Mouse (Mus musculus) embryonic facial prominence, embryonic 15.5 days (tissue): Measurements from ENCODE around the gene Epb41l1. TPM values are rescaled to one million over a fixed set of nuclear protein-coding genes. Genes with fewer than 3 reads are reported as not detected.
"Not testable (repeated sequence)": the region's sequence is repeated elsewhere in the genome, so short reads cannot be mapped to it uniquely, and the experiment has no call there.

Source experiments
- ATAC-seq: fragments of 200-750 bp; cut with Nextera tagmentation; 2 replicates; pipeline ENCODE4 v1.8.0; 2017; ENCODE audit warnings: low read depth, moderate TSS enrichment; ENCODE audit not compliant: insufficient number of reproducible peaks, low FRiP score, low TSS enrichment
- H3K27ac ChIP-seq: fragments of 300-500 bp; sonication (generic); replicated peaks from 2 replicates; pipeline ENCODE4 v1.5.1; 2015; ENCODE audit warnings: mild to moderate bottlenecking, inconsistent platforms
- H3K27me3 ChIP-seq: fragments of 300-500 bp; sonication (generic); 2 replicates; pipeline ENCODE4 v1.6.1; 2015; ENCODE audit warnings: inconsistent platforms
- H3K36me3 ChIP-seq: fragments of 300-500 bp; sonication (generic); 2 replicates; pipeline ENCODE4 v1.6.1; 2015; ENCODE audit warnings: mild to moderate bottlenecking, inconsistent platforms
- H3K4me1 ChIP-seq: fragments of 300-500 bp; sonication (generic); 2 replicates; pipeline ENCODE4 v1.6.1; 2015; ENCODE audit warnings: inconsistent platforms
- H3K4me2 ChIP-seq: fragments of 300-500 bp; sonication (generic); replicated peaks from 2 replicates; pipeline ENCODE4 v1.6.1; 2015; ENCODE audit warnings: mild to moderate bottlenecking, inconsistent platforms
- H3K4me3 ChIP-seq: fragments of 300-500 bp; sonication (generic); replicated peaks from 2 replicates; pipeline ENCODE4 v1.5.1; 2015; ENCODE audit warnings: mild to moderate bottlenecking, inconsistent platforms
- H3K9ac ChIP-seq: fragments of 300-500 bp; sonication (generic); 2 replicates; pipeline ENCODE4 v1.6.1; 2015; ENCODE audit warnings: inconsistent platforms
- H3K9me3 ChIP-seq: fragments of 300-500 bp; sonication (generic); replicated peaks from 2 replicates; pipeline ENCODE4 v1.6.1; 2016; ENCODE audit warnings: inconsistent platforms
- WGBS: fragments of 180-500 bp; shearing (Covaris S2); methylation state at CpG from one replicate; pipeline ENCODE4 v1.1.7; 2015; 5-methylcytosine and 5-hydroxymethylcytosine counted together
- polyA plus RNA-seq: library from polyadenylated mRNA; unstranded; fragments of >200 nt; fragmentation: Nextera tagmentation; extraction: Ambion mirVana; gene quantifications from 2 replicates; pipeline ENCODE4 v1.2.1, GENCODE M21; 2015

Epb41l1 gene
- polyA plus RNA-seq, 1 experiment from 2014 or later = 3.4 TPM

DNA sequence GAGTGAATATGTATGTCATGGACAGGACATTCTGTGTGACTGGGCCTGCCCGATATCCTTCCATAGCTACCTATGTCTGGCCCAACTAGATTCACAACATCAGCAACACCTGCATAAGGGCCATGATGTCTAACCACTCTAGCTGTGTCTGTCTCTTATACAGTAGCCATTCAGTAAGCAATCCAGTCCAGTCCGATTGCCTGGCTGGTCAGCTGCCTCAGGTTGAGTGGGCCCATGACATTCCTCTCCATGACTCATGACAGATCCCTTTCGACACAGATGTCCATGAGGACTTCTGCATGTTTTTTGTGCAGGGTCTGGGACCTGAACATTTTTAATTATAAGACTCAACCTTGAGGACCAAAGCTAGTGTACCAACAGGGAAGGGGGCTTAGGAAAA is 18.7 kb upstream of the Epb41l1 start:
- WGBS = 95% methylated on average over 3 of the region's 3 CpGs
- Histone ChIP-seq H3K9ac (no peak overlapping the region), H3K27me3 (no peaks in the 10 kb centered on the region), H3K4me2 (no peak overlapping the region), H3K4me1 (peaks cover 12% of the 10 kb centered on the region), H3K9me3 (no peaks in the 10 kb centered on the region), H3K27ac (no peak overlapping the region), H3K4me3 (no peak overlapping the region), H3K36me3 (no peaks in the 10 kb centered on the region)
- ATAC-seq = peak; percentile 12; the same call in 1 of the 2 replicates

DNA sequence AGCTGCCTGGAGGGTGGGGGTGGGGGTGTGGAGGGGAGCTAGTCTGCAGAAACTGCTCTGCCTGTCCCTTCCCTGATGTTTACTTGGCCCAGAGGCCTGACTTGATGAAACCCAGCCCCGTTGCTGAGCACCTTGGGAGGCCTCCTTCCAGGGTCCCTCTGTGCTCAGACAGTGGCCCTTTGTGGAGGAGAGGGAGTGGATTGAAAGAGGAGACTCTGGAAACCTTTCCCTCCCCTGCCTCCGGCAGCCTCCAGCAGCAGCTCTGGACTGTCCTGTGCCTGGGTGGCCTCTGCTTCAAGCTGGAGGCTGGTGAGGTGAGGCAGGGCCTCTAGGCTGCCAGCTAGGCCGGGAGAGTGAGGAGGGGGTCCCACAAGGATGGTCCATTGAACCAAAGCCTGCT is 13.7 kb upstream of the Epb41l1 start:
- H3K9ac ChIP-seq = no peak overlapping the region
- H3K27ac ChIP-seq = peak overlapping the region; percentile 9
- peak; percentile 75; the same call in 1 of the 2 replicates for ATAC-seq
- H3K9me3 ChIP-seq = no peaks in the 10 kb centered on the region
- H3K4me1 ChIP-seq = peaks cover 11% of the 10 kb centered on the region
- no peaks in the 10 kb centered on the region for H3K27me3 ChIP-seq
- no peak overlapping the region for H3K4me2 ChIP-seq
- H3K36me3 ChIP-seq = no peaks in the 10 kb centered on the region
- 8% methylated on average over 3 of the region's 3 CpGs for WGBS
- no peak overlapping the region for H3K4me3 ChIP-seq

DNA sequence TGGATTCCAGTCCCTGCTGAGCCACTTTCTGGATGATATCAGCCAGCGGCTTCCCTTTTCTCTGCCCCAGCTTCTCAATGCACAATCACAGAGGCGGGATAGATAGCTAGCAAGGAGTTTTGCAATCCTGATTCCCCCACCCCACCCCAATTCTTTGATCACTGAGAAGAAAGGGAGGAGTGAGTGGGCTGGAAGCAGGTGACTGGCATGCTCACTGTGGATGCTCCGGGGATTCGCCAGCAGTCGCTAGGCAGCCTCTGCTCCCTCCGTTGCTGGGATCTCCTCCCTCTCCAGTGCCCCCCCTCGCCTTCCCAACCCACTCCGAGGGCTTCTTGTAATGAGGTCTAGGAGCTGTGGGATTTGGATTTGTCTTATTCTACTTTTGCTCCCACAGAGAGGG is 12.5 kb upstream of the Epb41l1 start:
- no peak for ATAC-seq
- H3K27ac ChIP-seq = no peak overlapping the region
- no peak overlapping the region for H3K9ac ChIP-seq
- WGBS = 28% methylated on average over 8 of the region's 8 CpGs
- H3K4me1 ChIP-seq = peaks cover 11% of the 10 kb centered on the region
- no peaks in the 10 kb centered on the region for H3K9me3 ChIP-seq
- no peaks in the 10 kb centered on the region for H3K36me3 ChIP-seq
- H3K4me3 ChIP-seq = no peak overlapping the region
- H3K4me2 ChIP-seq = no peak overlapping the region
- no peaks in the 10 kb centered on the region for H3K27me3 ChIP-seq

DNA sequence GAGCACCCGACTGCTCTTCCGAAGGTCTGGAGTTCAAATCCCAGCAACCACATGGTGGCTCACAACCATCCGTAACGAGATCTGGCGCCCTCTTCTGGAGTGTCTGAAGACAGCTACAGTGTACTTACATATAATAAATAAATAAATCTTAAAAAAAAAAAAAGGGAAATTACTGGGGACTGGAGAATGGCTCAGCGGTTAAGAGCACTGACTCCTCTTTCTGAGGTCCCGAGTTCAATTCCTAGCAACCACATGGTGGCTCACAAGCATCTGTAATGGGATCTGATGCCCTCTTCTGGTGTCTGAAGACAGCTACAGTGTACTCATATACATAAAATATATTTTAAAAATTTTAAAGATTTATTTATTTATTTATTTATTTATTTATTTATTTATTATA is 9.4 kb upstream of the Epb41l1 start:
- ATAC-seq, H3K9me3 ChIP-seq, H3K4me2 ChIP-seq, H3K36me3 ChIP-seq, H3K9ac ChIP-seq, H3K27ac ChIP-seq, H3K4me3 ChIP-seq, H3K27me3 ChIP-seq: not testable (repeated sequence)
- H3K4me1 ChIP-seq = peaks cover 11% of the 10 kb centered on the region
- 76% methylated on average over 7 of the region's 7 CpGs for WGBS

DNA sequence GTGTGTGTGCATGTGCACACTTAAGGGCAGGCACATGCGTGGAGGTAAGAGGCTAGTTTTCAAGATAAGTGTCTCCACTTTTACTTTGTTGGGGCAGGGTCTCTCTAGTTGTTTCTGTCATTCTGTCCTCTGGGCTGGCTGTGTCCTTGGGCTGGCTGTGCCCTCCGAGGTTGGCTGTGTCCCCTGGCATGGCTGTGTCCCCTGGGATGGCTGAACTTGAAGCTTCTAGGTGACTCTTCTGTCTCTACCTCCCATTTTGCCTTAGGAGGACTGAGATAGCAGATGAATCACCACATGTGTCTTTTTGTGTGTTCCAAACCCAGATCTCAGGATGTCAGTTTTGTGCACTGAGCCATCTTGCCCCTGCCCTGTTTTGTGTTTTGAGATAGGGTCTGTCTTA is 5.7 kb upstream of the Epb41l1 start:
- H3K4me3 ChIP-seq = no peak overlapping the region
- H3K27ac ChIP-seq = no peak overlapping the region
- H3K4me1 ChIP-seq = 0 out of 2 replicates have a peak, but pooled peaks cover 5% of the 10 kb centered on the region
- H3K9me3 ChIP-seq = no peaks in the 10 kb centered on the region
- no peak overlapping the region for H3K4me2 ChIP-seq
- no peak for ATAC-seq
- H3K9ac ChIP-seq = no peak overlapping the region
- WGBS = 64% methylated on average over 2 of the region's 2 CpGs
- no peaks in the 10 kb centered on the region for H3K36me3 ChIP-seq
- peaks cover 7% of the 10 kb centered on the region; the same call in 1 of the 2 replicates for H3K27me3 ChIP-seq

DNA sequence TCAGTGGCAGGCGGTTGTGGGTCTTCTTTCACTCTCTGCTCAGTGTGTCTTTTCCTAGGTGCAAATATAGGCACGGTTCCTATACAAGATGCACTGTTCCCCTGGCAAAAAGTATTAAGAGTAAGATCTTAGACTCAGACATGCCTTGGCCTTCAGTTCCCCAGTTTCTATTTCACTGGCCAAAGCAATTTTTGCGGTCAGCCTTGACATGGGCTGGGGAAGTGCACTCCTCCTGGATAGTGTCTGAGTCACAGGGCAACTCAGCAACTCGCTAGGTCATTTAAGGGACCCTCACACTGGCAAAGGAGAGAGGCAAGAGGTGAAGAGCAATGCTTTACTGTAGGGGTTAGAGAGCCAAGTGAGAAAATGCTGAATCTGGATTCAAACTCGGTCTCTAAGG is 5.0 kb upstream of the Epb41l1 start:
- no peak overlapping the region for H3K9ac ChIP-seq
- WGBS = 62% methylated on average over 5 of the region's 5 CpGs
- no peak for ATAC-seq
- H3K9me3 ChIP-seq = no peaks in the 10 kb centered on the region
- peaks cover 7% of the 10 kb centered on the region; the same call in 1 of the 2 replicates for H3K27me3 ChIP-seq
- H3K36me3 ChIP-seq = no peaks in the 10 kb centered on the region
- peaks cover 11% of the 10 kb centered on the region; the same call in 1 of the 2 replicates for H3K4me1 ChIP-seq
- no peak overlapping the region for H3K4me3 ChIP-seq
- H3K27ac ChIP-seq = no peak overlapping the region
- H3K4me2 ChIP-seq = no peak overlapping the region

DNA sequence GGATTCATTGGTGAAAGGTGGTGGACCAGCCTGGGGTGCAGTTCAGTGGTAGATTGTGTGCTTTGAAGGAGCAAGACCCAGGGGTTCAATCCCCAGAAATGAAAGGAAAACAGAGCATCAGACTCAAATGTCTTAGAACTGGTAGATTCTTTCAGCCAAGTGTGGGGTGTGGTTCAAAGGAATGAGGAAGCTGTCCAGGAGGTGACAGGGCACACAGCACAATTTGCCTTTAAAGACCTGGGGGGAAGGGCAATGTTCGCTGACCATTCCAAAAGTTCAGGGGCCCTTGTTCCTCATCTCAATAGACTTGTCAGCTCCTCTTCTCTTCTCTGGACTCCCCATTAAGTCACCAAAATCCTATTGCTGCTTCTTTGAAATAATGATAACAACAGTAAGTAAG is 3.5 kb upstream of the Epb41l1 start:
- H3K4me3 ChIP-seq = no peak overlapping the region
- H3K4me1 ChIP-seq = peaks cover 25% of the 10 kb centered on the region; the same call in 1 of the 2 replicates
- H3K36me3 ChIP-seq = no peaks in the 10 kb centered on the region
- no peak for ATAC-seq
- no peak overlapping the region for H3K9ac ChIP-seq
- H3K27me3 ChIP-seq = peaks cover 7% of the 10 kb centered on the region; the same call in 1 of the 2 replicates
- no peaks in the 10 kb centered on the region for H3K9me3 ChIP-seq
- no peak overlapping the region for H3K4me2 ChIP-seq
- 63% methylated on average over 1 of the region's 1 CpGs for WGBS
- H3K27ac ChIP-seq = no peak overlapping the region

DNA sequence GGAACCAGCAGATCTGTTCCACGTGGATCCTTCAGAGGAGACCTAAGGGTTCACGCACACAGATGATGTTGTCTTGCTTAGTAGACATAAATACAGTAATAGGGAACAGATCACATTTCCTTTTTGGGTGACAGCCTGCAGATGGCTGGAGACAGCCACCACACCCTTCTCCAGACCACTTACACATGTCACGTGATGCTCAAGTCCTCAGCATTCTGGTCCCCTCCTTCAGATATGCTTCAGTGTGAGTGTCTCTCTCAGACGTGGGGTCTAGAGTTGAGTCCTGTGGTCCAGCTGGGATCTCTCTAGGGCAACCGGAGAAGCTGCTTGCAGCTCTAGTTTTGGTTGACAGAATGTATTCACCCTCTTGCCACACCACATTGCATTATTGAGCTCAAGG is 2.2 kb upstream of the Epb41l1 start:
- Histone ChIP-seq H3K36me3 (no peaks in the 10 kb centered on the region), H3K4me1 (peaks cover 31% of the 10 kb centered on the region; the same call in 1 of the 2 replicates), H3K27me3 (peaks cover 15% of the 10 kb centered on the region), H3K27ac (no peak overlapping the region), H3K9me3 (no peaks in the 10 kb centered on the region), H3K9ac (no peak overlapping the region), H3K4me3 (no peak overlapping the region), H3K4me2 (no peak overlapping the region)
- no peak for ATAC-seq
- WGBS = 60% methylated on average over 5 of the region's 5 CpGs

DNA sequence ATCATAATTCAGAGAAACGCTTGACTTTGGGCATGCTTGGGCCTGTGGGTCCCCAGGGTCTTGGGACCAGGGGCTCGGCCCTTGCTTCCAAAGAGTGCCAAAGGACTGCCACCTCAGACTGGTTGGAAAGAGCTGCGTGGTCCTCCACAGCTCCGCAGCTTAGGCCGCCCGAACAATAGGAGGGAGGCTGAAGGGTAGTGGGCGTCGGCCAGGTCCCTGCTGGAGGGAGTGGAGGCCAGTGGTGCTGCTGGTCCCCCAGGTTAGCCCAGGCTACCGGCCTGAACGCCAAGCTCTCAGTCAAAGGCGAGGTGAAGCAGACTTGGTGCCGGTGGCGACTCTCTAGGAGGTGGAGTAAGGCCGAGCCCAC is 399 bp upstream of the Epb41l1 start:
- Histone ChIP-seq H3K27ac (no peak overlapping the region), H3K4me1 (peaks cover 31% of the 10 kb centered on the region; the same call in 1 of the 2 replicates), H3K4me2 (peak overlapping the region; percentile 99), H3K9me3 (no peaks in the 10 kb centered on the region), H3K9ac (peak overlapping the region; percentile 39; the same call in 1 of the 2 replicates), H3K4me3 (peak overlapping the region; percentile 59), H3K36me3 (no peaks in the 10 kb centered on the region), H3K27me3 (peaks cover 21% of the 10 kb centered on the region)
- 0 out of 2 replicates have a peak, but pooled peaks have one; percentile 5 for ATAC-seq
- 14% methylated on average over 14 of the region's 14 CpGs for WGBS

DNA sequence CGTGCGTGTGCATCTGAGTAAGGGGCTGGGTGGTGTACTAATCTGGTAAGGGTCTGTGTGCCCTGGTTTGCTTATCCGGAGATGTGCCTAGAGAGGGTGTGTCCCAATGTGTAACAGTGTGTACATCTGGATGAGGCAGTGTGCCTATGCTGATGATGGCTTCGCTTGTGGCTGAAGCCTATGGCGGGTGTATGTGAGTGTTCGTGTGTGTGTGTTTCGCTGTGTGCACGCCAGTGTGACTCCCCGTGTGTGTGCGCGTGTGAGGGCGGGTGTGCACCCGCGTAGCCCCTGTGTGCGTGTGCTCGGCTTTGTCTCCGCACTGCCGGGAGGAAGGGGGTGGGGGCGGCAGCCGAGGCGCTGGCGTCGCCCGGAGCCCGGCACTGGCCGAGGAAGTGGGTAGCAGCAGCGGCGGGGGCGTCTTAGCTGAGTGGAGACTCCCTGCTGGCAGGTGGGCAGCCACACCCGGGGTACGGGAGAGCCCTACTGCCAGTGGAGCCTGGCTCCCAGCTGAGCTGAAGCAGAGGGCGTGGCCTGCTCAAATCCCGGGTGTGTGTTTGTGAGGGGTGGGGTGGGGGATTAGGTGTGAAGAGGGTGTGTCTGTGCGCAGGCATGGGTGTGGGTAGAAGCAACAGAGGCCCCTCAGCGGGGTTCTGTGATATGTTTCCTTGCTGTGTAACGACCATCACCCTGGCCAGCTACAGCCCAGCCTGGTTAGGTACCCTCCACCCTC is 837 bp downstream of the Epb41l1 start:
- Histone ChIP-seq H3K27ac (0 out of 2 replicates have a peak overlapping the region, but pooled peaks have one; percentile 22), H3K4me1 (peaks cover 30% of the 10 kb centered on the region), H3K9ac (peak overlapping the region; percentile 39), H3K9me3 (no peaks in the 10 kb centered on the region), H3K4me3 (peak overlapping the region; percentile 59), H3K27me3 (peaks cover 21% of the 10 kb centered on the region), H3K4me2 (peak overlapping the region; percentile 99), H3K36me3 (no peaks in the 10 kb centered on the region)
- ATAC-seq = peak; percentile 71
- under 1% methylated on average over 35 of the region's 36 CpGs for WGBS

DNA sequence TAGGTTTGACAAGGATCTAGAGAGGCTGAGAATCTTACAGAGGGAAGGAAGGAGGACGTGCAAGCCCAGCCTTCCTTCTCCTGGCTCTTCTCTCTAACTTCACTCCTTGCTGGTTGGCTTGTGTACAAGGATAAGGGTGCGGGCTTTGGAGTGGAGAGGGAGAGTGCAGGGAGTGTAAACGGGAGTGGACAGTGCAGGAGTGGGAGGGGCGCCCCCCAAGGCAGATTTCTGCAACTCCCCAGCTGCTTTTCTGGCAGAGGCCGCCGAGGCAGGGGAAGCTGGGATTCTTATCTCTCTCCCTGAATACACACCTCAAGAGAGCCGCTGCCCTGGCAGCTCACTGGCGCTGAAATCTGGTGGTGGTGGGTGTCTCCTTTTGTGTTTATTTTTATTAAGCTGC is 1.9 kb downstream of the Epb41l1 start:
- no peak overlapping the region for H3K27ac ChIP-seq
- ATAC-seq = no peak

DNA sequence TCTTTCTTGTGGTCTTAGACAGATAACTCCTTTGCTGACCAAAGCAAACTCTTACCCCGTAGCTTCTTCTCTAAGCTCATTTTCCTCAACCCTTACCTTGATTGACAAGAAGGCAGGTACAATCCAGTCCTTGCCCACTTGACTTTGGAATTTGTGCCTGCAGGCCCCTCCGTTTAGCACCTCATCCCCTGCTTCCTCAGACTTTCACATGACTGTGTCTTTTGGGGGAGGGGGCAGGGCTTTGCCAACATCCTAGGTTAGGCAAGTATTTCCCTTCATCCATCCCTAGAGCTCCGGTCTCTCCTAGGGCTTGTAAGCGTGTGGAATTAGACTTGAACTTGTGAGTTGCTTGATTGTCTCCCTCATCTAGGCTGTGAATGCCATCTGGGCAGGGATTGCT is 3.0 kb downstream of the Epb41l1 start:
- Histone ChIP-seq H3K27me3 (peaks cover 21% of the 10 kb centered on the region), H3K4me2 (no peak overlapping the region), H3K36me3 (no peaks in the 10 kb centered on the region), H3K4me3 (no peak overlapping the region), H3K9ac (no peak overlapping the region), H3K4me1 (peaks cover 26% of the 10 kb centered on the region), H3K9me3 (no peaks in the 10 kb centered on the region), H3K27ac (no peak overlapping the region)
- ATAC-seq = no peak
- WGBS = 68% methylated on average over 4 of the region's 4 CpGs

More for the DNA sequence above, 1.9 kb downstream of the Epb41l1 start:
- Histone ChIP-seq H3K4me1 (peaks cover 26% of the 10 kb centered on the region), H3K4me2 (peak overlapping the region; percentile 18; the same call in 1 of the 2 replicates), H3K27me3 (peaks cover 21% of the 10 kb centered on the region), H3K36me3 (no peaks in the 10 kb centered on the region), H3K9me3 (no peaks in the 10 kb centered on the region), H3K9ac (no peak overlapping the region), H3K4me3 (no peak overlapping the region)
- WGBS = 8% methylated on average over 8 of the region's 8 CpGs
